Mouse (Mus musculus): ENCODE results near the gene Slc38a9.

The Slc38a9 gene

DNA sequence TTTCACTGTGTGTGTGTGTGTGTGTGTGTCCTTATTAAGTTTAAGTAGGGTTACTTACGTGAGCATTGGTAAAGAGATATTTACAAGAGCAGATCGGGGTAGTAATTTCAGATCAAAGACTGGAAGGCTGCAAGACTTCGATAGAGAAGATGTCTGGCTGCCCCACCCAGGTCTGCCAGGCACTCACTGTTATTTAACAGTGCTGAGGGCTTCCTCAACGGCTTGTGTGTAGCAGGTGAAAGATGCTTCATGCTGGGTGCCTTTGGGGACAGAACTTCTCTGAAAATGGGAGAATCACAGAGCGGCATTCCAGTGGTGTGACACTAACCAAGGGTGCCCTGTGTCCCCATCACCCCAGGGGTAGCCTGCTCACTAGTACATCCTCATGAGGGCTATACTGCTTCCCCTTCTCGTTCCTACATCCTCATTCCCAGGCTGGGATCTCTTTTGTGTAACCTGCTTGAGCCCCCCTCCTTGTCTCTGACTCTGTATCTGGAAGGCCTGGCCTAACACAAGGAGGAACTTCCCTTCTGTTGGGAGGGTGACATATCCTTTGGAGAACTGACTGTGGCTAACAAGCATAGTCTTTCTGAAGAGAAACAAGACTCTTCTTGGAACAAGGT is 87.4 kb downstream of the Slc38a9 start:
- DNase-seq, result no peak

DNA sequence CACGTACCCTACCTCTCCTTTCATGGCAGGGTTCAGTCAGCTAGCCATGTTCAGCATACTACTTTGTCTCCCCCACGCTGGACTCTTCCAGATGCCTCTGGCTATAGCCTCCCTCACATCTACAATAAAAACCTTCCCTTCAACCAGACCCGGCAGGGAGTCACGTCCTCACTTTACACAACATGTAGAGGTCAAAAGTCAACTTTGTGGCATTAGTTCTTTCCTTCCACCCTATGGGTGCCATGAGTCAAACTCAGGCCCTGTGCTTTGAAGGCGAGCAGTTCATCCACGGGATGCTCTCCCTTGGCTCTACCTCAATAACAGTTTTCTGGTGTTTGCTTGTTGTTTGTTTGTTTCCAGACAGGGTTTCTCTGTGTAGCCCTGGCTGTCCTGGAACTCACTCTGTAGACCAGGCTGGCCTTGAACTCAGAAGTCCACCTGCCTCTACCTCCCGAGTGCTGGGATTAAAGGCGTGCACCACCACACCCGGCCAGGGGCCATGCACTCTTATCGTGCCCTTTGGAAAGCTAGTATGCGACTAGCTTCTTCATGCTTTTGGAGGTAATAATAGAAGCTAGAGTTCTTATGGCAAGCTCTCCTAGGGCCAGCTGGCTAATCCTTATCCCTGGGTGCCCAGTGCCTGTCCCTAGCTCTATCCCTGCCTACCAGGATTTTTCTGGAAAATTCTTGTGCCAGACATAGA is 88.4 kb downstream of the Slc38a9 start:
- DNase-seq, result no peak

DNA sequence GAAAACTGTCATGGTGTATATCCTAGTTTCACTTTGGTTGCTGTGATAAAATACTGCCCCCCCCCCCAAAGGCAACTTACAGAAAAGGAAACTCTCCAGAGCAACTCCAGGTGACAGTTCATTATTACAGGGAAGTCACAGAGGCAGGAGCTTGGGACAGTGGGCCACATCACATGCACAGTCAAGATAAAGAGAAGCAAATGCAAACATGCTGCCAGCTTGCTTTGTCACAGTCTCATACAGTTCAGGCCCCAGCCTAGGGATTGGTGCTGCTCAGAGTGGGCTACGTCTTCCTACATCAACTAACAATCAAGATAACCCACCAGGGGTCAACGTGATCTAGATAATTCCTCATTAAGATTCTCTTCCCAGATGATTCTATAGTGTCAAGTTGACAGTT is 89.3 kb downstream of the Slc38a9 start:
- DNase-seq, result no peak

DNA sequence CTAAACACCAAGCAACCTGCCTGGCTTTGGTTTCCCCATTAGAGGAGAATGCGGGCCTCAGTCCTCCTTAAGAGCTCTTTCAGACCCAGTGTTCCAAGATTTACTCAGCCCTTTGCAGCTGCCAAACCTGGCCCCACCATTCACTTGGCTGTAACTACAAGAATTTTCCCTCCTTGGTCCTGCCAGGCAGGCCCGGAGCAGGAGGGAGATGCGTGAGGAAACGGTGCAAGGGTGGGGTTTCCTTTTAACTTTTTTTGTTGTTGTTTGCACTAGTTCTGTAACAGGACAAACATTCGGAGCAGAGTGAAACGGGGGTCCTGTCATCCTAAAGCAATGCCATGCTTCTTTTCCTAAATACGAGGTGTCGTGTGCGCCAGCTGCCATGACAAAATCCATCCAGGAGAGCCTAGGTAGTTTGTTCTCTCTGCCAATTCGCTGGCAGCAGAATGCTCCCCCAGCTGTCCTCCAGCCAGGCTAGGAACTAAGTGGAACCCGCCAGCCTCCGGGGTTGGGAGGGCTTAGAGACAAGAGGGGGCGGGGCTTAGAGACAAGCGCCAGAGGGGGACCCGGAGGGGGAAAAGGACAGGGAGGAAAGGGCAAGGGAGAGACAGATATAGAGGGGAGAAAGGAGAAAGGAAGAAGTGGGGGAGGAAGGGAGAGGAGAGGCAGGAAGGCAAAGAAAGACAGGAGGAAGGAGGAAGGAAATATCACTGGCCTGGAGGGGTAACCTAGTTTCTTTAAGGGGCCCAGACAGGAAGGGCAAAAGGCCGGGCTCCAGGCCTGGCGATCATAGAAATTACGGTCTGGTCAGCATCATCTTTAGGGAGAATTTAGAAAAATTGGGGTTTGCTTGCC is 91.1 kb downstream of the Slc38a9 start:
- DNase-seq, result peak in 1 of 2 experiments; percentile 66

DNA sequence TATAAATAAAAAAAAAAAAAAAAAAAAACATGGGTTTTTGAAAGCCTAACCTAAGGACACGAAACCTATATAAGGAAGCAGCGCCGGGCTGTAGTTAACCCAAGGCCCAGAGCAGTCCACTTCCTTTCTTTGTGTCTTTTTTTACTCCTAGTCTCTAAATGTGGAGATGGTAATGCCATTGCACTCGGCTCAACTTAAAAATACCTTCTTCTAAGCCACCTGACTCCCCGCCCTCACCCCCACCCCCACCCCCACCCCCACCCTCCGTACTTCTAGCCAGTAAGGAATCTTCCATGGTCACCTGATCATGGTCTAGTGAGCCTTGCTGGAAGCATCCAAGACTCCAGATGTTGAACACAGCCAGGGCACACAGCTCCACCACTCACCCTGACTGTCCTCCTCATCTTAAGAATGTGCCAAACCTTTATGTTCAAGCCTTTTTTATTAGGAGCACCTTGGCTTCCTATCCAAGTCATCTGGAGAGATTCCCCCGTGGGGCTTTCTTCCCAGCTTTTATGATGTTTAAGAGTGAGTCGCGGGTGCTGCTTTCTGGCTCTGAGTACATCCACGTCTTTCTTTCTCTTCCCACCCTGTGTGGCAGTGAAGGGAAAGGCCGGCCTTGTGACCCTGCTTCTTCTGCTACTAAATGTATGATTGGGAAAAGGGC is 91.9 kb downstream of the Slc38a9 start:
- no peak for DNase-seq

DNA sequence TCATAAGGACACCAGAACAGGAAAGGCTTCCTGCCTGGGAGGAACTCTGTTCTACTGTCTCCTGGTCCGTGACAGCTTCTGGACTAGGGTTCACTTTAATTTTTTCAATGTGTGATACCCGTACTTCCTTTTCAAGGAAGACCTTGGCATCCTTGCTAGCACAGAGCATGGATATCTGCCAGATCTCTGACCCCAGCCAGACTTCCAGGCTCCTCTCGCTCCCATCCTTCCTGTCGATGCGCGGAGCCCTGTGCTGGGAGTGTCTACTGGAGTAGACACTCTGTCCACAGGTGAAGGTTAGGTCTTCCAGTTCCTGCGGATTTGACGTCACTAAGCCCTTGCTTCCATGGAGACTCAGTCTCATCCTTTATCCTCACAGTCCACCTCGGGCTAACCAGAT is 93.0 kb downstream of the Slc38a9 start:
- DNase-seq, result peak; percentile 72 to 83

DNA sequence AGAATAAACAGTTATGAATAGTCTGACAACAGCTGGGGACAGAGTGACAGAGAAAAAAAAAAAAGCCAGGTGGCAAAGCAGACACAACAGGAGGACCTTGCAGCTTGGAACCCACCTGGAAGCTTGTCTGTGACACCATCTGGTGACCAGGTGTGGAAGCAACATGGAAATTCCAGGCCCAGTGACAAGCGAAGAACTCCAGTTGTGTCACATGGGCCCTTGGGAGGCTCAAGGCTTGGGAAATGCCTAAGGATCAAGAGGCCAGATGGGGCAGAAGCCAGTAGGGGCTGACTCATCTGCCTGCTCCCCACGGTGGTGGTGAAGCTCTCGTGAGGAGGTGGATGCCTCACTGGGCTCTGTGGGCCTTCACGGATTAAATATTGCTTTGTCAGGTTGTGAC is 94.3 kb downstream of the Slc38a9 start:
- DNase-seq, result no peak

DNA sequence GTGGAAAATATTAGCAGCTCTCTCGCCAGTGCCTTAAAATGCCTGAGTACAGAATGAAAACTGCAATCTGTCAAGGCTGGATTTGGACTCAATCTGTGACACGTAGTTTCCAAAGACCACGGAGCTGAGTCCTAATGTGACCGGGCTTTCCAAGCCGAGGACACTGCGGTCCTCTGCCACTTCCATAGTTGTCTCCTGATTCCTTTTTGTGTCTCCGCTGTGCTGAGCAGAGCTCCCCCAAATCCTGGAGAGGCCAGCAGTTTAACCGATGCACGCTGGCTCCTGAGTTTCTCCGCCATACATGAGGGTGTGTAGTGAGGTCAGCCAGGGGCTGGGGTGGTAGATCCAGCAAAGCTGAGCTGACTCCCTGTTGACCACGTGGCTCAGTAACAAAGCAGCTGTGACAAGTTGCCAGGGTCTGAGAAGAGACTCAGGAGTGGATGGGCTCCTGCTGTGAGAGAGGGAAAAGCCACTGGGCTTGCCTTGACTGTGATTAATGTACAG is 95.0 kb downstream of the Slc38a9 start:
- DNase-seq, result no peak

DNA sequence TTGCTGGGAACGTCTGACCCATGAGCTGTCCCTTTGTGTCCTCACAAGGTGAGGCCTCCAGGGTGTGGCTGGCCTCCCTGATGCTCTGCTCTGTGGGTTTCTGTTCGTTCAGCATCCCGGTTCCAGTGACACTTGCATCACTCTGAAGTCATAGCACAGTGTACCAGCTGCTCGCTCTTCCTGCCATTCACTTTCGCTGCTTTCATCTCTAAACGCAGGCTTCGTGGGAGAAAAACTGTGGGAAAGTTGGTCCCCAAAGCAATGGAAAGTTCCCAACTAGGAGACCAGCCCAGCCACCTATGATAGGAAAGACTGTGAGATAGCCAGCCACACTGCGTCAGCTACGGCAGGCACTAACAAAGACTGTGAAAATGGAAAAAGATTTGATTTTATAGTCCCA is 96.8 kb downstream of the Slc38a9 start:
- no peak for DNase-seq

DNA sequence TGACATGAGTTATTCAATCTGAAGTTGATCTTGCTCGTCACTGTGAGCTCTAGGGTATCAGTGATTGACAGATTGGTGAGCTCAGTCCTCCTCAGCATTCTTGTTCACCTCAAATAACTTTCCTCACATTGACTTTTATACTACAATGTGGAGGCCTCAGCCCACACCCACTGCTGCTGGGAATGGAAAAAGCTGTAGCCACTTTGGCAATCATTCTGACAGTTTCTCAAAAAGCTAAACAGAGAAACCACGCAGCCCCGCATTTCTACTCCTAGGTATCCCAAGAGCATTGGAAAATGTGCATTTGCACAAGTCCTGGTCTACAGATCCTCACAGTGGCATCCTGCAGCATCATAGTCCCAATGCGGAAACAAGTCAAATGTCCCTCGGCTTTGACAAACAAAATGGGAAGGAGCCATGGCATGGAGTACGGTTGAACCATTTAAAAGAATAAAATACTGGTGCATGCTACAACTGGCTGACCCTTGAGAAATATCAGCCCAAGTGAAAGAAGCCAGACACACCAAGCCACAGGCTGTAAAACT is 98.1 kb downstream of the Slc38a9 start:
- no peak for DNase-seq

DNA sequence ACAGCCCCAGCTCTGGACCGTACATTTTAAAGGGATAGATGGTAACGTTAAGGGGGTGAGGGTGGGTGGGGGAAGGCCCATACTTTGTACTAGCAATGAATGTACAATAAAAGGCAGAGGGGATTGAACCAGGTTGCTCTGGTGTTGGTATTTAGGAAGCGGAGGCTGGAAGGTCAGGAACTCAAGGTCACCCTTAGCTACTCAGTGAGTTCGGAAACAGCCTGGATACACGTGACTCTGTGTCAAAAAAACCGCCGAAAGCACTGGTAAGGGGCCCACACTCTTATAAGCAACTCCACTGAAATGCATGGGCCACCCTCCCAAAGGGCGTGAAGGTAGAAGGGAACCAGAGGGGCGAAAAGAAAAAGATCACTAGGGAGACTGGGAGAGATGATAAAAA is 98.8 kb downstream of the Slc38a9 start:
- no peak for DNase-seq

DNA sequence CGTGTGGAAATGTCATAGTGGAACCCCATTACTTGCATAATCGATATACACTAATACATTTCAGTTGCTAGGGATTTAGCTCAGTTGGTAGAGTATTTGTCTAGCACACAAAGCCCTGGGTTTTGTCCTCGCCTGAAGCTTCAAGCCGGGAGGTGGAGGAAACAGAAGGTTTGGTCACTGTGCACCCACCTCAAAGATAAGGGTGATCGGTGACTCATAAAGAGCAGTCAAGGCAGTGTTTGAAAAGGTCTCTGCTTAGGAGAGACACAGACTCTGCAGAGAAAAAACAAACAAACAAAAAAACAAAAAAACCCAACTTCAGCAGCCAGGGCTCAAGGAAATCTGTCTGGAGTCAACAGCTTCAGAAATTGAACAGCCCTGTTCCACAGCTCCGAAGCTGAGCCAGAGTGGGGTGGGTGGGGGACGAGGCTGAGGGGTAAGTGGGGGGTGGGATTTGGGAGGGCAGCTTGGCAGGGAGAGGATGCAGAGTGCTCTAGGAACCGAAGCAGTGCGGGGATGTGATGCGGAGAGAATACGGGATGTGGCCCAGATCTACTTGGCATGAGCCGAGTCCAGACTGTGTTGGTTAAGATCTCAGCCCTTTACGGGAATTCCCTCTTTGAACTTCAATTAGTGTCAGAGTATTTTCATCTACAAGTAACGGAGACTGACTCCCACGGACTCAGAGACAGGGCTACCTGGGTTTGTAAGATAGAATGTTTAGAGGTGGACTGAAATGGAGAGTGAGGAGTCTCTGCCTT is 99.4 kb downstream of the Slc38a9 start:
- DNase-seq, result no peak

DNA sequence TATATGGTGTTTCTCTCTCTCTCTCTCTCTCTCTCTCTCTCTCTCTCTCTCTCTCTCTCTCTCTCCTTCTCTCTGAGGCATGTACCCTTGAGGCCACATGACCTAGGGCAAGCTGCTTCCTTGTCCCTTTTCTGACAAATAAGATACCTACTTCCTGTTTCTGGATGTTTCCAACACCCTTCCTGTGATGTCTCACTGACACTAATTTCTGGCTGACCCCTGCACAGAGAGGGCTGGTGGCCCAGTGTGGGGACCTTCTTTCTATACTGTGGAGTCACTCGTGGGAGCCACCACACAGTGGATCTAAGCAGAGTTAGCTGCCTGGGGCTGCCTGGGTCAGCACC is 100.0 kb downstream of the Slc38a9 start:
- DNase-seq, result no peak

DNA sequence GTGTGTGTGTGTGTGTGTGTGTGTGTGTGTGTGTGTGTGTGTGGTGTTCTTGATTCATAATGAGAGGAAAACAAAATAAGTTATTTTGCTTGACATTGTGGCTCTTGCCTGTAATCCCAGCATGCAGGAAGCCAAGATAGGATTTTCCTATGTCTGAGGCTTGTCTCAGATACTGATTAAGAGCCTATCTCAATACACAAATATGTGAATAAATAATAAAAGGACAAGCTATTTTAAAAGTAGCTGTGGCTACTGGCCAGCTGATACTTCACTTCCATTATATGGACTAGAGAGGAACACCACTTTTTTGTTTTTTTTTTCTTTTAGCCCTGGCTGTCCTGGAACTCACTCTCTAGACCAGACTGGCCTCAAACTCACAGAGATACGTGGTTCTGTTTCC is 101.2 kb downstream of the Slc38a9 start:
- no peak for DNase-seq

DNA sequence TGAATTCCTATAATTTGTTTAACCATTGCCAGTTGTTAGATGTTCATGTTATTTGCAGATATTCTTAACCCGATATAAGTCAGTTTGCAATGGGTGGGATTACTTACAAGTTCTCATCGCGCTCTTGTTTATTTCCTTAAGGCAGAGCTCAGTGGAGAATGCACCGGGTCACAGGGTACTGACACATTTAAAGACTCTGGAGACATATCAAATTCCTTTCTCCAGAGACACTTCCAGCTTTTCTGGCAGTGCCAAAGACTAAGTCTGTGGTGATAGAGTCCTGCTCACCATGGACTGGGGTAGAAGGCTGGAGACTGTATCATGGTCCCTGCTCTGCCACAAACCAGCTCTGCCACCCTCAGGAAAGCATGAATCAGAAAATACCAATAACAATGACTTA is 102.0 kb downstream of the Slc38a9 start:
- no peak for DNase-seq

DNA sequence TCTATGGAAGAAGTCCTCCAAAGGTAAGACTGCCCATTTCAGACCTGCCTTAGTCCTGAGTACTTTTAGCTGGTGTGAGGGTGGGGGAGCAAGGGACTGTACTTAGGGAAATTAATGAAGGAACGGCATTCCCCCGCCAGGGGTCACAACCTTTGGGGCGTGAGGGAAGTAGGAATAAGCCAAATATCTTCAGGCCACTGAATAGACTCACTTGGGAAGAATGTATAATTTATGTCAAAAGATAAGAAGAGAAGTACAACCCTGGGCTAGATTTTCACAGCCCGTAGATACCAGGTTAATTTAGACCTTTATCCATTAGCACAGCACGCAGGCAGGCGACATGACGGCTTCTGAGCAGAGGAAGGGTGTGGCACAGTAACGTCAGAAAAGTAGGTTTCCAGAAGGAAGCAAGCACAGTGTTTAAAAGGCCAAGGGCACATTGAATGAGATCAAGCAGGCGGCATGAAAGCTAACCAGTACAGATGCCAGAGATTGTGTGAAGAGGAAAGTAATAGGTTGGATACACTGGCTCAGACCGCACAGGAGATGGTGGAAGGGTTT is 103.1 kb downstream of the Slc38a9 start:
- peak in 1 of 2 experiments; percentile 65 for DNase-seq

DNA sequence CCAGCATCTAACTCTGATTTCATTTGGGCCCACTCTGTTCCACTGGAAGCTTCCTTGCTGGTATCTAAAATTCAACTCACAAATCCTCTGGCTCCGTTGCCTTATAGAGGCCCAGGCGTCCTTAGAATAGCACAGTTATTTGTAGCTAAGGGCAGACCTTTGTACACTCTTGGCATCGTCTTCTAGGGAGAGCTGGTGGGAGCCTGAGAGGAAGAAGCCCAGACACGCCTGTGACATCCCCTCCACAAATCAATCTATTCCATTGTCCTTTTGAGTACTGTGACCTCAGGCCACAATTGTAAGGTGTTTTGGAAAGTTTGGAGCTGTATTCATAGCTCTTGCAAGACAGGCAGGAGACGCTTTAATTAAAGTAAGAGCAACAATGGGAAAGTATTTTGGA is 104.0 kb downstream of the Slc38a9 start:
- peak in 1 of 2 experiments; percentile 82 for DNase-seq

DNA sequence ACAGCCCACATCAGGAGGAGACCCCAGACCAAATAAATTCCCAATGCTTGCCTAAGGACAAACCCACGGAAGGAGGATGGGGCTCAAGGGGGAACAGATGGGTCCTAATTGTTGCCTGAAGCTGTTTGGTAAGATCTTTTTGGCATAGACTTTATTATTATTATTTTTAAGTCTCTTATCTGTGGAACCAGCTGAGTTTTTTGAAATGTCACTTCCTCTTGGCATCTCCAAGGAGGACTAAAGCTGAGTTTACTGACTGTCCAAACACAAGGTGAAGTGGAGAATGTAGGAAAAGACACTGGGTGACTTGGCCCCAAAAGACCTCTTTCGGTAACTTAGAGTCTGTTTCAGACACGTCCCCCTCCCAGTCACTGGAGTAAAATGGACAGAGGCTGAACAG is 105.1 kb downstream of the Slc38a9 start:
- DNase-seq, result no peak

DNA sequence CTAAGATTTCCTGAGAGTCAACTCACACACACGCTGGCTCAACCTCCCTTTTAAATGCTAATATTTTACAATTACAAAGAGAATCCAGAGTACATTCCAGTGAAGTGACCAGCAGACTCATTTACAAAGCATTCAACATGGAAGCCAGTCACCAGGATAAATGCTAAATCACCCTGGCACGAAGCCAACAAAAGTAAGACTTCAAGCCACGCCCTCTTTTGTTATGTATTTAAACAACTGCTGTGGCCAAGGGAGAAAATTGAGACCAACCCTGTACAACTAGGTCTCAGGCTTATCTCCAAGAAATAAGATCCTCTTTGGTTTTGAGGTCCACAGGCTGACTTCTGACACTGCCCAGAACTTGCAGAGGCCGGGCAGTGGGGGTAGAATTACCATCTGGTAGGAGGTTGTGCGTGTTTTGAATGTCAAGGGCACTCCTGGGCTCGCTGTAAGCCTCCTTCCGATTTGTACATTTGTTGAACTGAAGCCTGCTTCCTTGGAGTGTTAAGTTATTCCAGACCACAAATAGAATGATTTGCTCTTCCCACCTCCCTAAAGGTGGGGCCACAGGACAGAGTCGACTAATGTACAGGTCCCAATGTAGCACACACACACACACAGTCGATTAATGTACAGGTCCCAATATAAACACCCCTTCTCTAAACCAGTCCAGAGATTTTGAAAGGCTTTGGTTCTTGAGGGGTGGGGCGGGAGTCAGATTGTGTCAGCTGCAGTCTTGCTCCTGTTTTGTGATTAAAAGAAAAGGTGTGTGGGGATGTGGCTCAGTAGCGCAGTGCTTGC is 110.2 kb downstream of the Slc38a9 start:
- DNase-seq, result no peak

DNA sequence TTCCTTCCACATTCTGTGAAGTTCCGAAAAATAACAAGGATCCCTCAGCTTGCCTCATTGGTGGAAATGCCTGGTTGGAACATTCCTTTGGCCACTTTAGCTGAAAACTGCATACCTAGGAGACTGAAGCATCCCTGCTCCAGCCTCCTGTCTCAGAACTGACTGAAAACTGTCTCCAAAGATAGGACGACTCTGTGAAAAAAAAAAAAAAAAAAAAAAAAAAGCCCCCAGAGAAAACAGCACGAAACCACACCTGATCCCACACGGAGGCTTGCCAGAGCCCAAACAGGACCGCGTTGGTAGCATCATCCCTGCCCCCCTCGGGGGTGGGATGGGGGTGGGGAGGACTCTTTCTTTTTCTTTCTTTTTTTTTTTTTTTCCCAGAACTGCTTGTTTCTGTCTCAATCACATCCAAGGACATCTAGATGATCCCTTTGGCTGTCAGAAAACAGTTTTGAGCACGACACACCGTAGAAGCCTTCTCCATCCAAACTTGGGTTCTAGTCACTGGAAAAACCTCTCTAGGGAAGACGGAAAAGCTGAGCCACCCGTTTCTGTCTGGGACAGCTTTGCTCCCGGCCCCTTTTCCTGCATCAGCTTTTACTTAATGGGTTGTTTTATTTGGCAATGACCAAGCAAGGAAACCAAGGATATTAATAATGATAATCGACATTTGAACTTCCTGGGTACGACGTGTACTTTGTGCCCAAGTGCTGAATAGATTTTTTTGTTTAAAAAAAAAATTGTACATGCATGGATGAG is 111.1 kb downstream of the Slc38a9 start:
- peak; percentile 54 to 63 for DNase-seq
